22 mouse cellular contexts compared by ENCODE assay signal in the genomic region with DNA sequence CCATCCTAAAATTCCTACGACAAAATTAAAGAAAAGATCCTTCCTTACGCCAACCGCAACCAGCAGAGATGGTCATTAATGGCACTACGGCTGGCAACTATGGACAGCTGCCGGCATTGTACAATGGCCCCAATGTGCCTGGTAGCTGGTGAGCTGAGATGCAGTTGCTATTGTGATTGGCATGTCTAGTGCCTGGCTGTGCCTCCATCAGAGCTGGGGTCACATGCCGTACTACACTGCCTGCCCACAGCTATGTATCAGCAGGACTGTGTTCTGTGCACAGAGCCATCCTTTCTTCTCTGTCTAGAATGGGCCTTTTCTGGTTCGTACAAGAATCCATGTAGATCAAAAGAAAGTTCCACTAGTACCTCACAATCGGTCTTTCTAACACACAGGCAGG. TPM values are rescaled to one million over a fixed set of nuclear protein-coding genes. Genes with fewer than 3 reads are reported as not detected.
A peak's percentile ranks its signal among the peaks of the same experiment; 100 is the strongest.
DNase-seq lines count a peak whose midpoint lies in the region; ATAC-seq and TF ChIP-seq lines count a peak whose summit lies in the region.
"Had no signal": no experiment of that assay in that cellular context is flagged by ENCODE, and none has a peak within 500 bp of the region (broad histone marks: within the 10 kb centered on the region; RNA-seq: fewer than 3 reads in every experiment).

No protein-coding gene starts in this region.

- peak overlapping the region; percentile 88 for H3K27ac ChIP-seq in cortical plate, adult 2 months (ENCODE audit: insufficient read depth, low read length)
- H3K27ac ChIP-seq: embryonic facial prominence, embryonic 13.5 days; forebrain, embryonic 12.5 days; heart, embryonic 10.5 days; hindbrain, embryonic 12.5 days had no signal

- peak; percentile 78; the same call in 1 of the 2 replicates for ATAC-seq in frontal cortex, adult (ENCODE audit: low TSS enrichment)
- no peak for ATAC-seq in megakaryocyte, adult 5-6 weeks (ENCODE audit: poor library complexity, severe bottlenecking)
- ATAC-seq: hindbrain, embryonic 16.5 days had no signal

- no peak for TF ChIP-seq CTCF in cortical plate, adult 2 months (IDR thresholded peaks at IDR 0.05; ENCODE audit: extremely low read depth, insufficient read depth, low read length)

- H3K9me3 ChIP-seq in megakaryocyte, embryonic 14.5 days = peaks cover 19% of the 10 kb centered on the region
- H3K9me3 ChIP-seq: embryonic facial prominence, embryonic 13.5 days; forebrain, embryonic 12.5 days; heart, embryonic 10.5 days; hindbrain, embryonic 12.5 days had no signal

- H3K4me3 ChIP-seq in megakaryocyte, embryonic 14.5 days (replicated peaks) = peak overlapping the region; percentile 38
- no peak overlapping the region for H3K4me3 ChIP-seq in cortical plate, adult 2 months (ENCODE audit: insufficient read depth, low read length)
- H3K4me3 ChIP-seq: embryonic facial prominence, embryonic 13.5 days; forebrain, embryonic 12.5 days; heart, embryonic 10.5 days; hindbrain, embryonic 12.5 days had no signal

- H3K4me1 ChIP-seq in megakaryocyte, embryonic 14.5 days = no peaks in the 10 kb centered on the region
- H3K4me1 ChIP-seq in cortical plate, adult 2 months (ENCODE audit: control insufficient read depth, insufficient read depth, low read length) = no peaks in the 10 kb centered on the region
- H3K4me1 ChIP-seq: forebrain, embryonic 12.5 days had no signal

- TF ChIP-seq POLR2A in cortical plate, adult 2 months (IDR thresholded peaks at IDR 0.05; ENCODE audit: extremely low read depth, insufficient read depth, low read length) = 0 out of 2 replicates have a peak, but pooled peaks have one; percentile 8

- DNase-seq in frontal cortex, postnatal 14 days (ENCODE audit: low spot score in 2 of 2) = no peak
- peak; percentile 89 for DNase-seq in layer of hippocampus, adult 9-11 months
- DNase-seq in layer of hippocampus, postnatal 25 days (ENCODE audit: extremely low spot score in 1 of 2, low spot score in 1 of 2) = no peak
- DNase-seq in kidney, postnatal 25 days = no peak
- DNase-seq: adrenal gland, adult 2 months; adrenal gland, postnatal 25 days; cerebellum, adult 9-10 months; cerebellum, postnatal 25 days; gastrocnemius, postnatal 10 days; heart, adult 18-20 months; heart, postnatal 10 days; heart, postnatal 4 days had no signal

- H3K36me3 ChIP-seq in megakaryocyte, embryonic 14.5 days (replicated peaks; ENCODE audit: low read length) = no peaks in the 10 kb centered on the region
- H3K36me3 ChIP-seq: embryonic facial prominence, embryonic 13.5 days; forebrain, embryonic 12.5 days; hindbrain, embryonic 12.5 days had no signal

- no peaks in the 10 kb centered on the region for H3K27me3 ChIP-seq in megakaryocyte, embryonic 14.5 days (replicated peaks)
- H3K27me3 ChIP-seq: CH12.LX; embryonic facial prominence, embryonic 13.5 days; forebrain, embryonic 12.5 days; hindbrain, embryonic 12.5 days had no signal

RNA-seq across cellular contexts. Expression of a gene that starts 49.2 kb away (rescaled TPM):
- 10 to 100 TPM; 47.6 to 50.8 TPM for total RNA-seq in layer of hippocampus, postnatal 25 days (2021)
- polyA plus RNA-seq in megakaryocyte, embryonic 14.5 days (2012; ENCODE audit: insufficient read depth, low replicate concordance) = 2.7 and 13.6 TPM in 2 replicates
- total RNA-seq in megakaryocyte, adult 5-6 weeks (2015) = 0.05 and 0.07 TPM in 2 replicates
- 0.18 TPM in 1 of 2 replicates, not detected in the other for total RNA-seq in megakaryocyte, adult 5-6 weeks (2017)
- polyA plus RNA-seq in cortical plate, adult 2 months (2012; rRNA removed) = 45.8 and 60.3 TPM in 2 replicates

Comparison
In these comparisons a context has a peak if more than half of its experiments do, and no peak if none do; other contexts are left out.
1. RNA of a gene that starts 49.2 kb away (total RNA-seq): 47.6 to 50.8 TPM in layer of hippocampus, postnatal 25 days; 0.05 to 0.18 TPM in megakaryocyte, adult 5-6 weeks; every median in the first group is over 10 times any median in the second.